Mouse (Mus musculus) forelimb bud, embryonic 11.5 days (tissue): ENCODE results near the gene 2410137M14Rik.

Experiments used
- DNase-seq: peaks from one replicate; pipeline ENCODE4 v3.0.0-alpha.2; 2012; ENCODE audit warnings: low read depth, low spot score

Gene 2410137M14Rik

GRCm38 (mm10) chr17:36949265-36949664, 31.8 kb downstream of the 2410137M14Rik start:
- no peak for DNase-seq

- DNase-seq, result no peak
These were observed 32.8 kb downstream of the 2410137M14Rik start for GRCm38 (mm10) chr17:36948286-36948685.

DNA sequence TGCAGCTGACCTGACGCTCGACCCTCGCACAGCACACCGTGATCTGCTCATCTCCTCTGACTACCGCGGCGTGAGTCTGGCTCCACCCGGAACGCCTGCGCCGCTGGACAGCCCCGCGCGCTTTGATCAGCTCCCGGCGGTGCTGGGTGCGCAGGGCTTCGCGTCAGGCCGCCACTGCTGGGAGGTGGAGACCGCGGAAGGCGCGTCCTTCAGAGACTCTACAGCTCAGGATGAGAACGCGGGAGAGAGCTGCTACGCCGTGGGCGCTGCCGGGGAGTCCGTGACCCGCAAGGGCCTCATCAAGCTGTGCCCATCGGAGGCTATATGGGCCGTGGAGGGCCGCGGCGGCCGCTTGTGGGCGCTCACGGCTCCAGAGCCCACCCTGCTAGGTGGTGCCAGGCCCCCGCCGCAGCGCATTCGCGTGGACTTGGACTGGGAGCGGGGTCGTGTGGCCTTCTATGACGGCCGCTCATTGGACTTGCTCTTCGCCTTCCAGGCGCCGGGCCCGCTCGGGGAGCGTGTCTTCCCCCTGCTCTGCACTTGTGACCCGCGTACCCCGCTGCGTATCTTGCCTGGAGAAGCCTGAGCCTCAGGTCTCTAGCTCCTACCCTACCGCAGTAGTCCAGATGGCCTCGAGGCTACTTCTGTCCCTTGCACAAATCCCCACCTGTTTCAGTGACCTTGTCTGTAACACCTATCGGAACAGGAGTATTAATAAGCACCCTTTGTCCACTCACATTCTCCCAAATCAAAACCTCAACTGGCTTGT, 33.8 kb downstream of the 2410137M14Rik start:
- DNase-seq, result peak; percentile 19

DNA sequence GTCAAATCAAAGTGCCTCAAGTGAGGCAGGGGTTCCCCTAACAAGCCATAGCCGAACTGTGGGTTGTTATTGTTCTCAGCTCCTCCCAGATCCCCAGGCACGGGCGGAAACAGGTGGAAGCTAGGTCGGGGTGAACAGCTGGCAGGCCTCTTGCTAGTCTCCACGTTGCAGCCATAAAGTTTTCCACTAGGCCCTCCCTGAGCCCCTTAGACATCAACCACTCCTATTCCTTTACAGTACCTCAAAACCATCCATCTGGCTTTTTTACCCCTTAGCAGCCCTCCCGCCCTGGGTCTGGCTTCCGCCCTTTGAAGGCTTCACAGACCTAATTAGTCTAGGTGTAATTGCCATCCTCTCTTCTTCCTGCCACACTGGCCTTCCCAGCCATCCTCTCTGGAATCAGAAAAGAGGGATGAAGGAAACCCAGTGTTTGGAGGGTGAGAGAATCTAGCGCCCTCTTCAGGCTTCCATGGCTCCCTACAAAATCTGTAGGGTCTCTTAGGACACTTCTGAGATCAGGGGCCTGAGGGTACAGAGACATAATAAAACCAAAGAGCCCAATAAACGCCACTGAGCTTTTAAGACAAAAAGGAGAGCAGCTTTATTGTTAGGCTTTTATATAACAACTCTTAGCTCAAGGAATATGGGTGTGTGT, 36.8 kb downstream of the 2410137M14Rik start:
- peak; percentile 57 for DNase-seq

DNA sequence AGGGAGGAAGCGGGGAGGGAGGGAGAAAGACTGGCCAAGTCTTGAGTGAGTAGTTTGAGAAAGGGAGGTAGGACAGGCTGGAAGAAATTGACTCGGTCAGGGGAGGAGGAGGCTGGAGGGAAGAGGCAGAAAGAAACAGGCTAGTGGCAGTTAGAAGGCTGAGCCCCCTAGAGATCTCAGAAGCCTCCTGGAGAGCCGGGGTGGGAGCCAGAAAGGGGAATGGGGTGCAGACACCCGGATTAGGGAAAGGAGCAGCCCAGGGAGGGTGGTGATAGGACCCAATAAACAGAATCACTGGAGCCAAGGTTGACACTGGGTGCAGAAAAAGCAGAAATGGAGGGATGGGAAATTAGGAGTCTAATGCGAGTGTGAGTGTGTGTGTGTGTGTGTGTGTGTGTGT, 37.3 kb downstream of the 2410137M14Rik start:
- no peak for DNase-seq

DNA sequence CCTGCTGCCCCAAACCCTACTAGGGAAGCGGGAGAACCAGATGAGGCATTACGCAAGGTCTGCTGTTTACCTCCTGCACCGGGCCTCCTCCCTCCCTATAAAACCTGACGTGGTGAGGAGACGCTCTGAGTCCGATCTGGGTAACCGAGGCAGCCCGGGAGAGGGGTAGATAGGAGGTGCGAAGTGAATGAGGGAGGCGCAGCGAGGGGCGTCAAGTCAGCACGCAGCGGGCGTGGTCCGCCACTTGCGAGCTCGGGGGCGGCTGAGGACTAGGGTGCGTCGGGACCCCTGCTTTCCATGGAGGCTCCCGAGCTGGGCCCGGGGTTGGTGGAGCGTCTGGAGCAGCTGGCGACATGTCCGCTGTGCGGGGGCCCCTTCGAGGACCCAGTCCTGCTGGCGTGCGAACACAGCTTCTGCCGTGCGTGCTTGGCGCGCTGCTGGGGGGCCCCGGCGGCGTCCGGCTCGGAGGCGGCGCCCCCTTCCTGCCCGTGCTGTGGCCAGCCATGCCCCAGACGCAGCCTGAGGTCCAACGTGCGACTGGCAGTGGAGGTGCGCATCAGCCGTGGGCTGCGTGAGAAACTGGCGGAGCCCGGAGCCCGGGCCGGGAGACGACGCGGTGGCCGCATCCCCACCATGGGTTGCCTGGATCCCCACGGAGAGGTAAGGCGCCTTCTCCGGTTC, 38.1 kb downstream of the 2410137M14Rik start, which contains the start of gene Rnf39:
Rnf39 (plus strand) TSS at position 128 of the 681 bp plus-strand sequence.
- no peak for DNase-seq

- DNase-seq, result no peak
These were observed 38.6 kb downstream of the 2410137M14Rik start for GRCm38 (mm10) chr17:36942391-36942790.

DNA sequence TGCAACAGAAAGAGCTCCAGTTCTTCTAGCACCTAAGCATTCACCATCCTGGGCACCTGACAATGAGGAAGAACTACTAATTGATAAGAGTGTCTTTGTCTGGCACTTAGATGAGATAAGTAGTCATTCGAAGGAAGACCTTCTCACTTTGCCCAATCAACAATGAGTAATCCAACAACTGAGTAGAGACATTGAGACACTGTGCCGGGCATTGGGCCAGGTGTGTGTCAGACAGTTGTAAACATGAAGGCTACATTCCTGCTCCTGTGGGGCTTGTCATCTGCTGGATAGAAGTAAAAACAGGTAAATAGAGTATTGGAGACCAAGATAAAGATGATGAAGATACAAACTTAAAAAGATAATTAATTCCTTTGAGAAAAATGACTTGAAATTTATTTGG, 43.0 kb downstream of the 2410137M14Rik start:
- DNase-seq, result no peak

DNA sequence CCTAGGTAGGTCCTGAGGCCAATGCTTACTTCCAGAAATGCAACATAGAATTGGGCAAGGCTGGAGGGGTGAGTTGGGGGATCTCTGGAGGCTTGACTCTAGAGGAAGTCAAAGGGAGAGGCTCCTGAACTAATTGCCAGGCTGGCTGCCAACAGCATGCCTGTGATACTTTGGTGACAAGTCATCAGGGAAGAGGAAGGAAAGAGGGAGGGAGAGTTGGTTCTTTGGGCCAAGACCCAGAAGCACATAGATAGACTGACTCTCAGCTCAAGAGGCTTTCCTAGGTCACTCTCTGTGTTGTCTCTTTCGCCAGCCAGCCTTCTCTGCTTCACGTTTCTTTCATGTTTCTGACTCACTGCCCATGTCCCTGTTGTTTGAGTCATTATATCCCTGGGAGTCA, 49.2 kb downstream of the 2410137M14Rik start:
- DNase-seq, result no peak

DNA sequence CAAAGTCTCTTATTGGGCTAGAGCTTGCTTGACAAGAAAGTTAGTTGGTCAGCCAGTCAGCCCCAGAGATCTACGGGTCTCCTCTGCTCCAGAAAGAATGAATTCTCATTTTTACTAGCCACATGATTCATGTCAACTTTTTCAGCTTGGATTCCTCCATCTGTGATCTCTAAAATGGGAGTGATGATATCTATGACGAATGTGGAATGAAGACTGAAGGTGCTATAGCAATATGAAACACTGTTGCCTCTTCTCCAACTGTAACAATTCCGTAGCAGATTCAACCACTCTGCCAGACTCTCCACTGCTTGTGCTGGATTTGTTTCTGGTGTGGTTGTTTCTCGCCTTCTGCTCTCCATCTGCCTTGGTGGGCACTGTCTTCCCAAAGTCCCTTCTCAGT, 49.9 kb downstream of the 2410137M14Rik start:
- DNase-seq, result no peak

DNA sequence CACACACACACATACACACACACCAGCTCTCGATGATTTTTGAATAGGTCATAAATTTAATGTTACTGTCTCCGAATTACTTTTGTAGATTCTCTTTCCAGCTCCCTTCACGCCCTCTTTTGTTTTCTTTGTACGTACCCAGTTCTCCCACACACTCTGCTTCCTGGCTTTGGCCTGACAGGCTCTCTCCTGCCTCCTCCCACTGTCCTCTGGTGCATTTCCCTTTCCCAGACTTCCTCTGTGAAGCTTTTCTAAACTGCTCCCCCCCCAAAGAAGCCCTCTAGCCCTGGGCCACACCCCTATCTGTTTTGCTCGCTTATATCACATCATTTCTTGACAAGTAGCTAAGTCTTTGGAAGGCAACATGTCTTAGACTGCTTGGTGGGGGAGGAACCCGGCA, 50.8 kb downstream of the 2410137M14Rik start:
- no peak for DNase-seq

DNA sequence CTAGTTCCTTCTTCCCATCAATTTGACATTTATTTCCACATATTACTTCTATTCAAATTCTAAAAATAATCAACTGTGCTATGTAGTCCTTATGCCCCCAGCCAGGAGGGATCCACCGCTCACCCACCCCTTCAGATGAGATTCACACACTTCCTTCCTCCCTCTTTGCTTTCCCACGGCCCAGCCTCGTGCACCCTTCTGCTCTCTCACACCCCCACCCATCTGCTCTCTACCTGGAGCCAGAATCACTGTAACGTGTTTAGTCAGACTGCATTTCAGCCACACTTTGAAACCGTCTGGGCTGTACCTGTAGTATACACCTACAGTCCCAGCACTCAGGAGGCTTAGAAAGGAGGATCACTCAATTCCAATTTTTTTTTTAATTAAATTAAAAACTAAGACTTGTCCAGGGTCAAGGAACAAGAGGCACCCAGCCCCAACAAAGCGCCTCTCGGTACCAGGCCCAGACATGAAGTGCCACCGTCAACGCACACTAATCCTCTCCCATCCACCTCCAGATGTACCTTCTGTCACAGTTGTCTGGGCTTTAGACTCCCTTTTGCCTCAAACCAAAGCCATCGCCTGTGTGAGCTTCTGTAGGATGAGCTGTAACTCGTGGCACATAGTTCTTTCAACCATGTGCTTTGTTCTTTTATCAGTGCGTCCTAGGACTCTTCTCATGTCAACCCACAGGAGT, 51.7 kb downstream of the 2410137M14Rik start:
- DNase-seq, result no peak
